In genomic region chr5:22307072-22307471, GRCm38 (mm10) we compare ENCODE assay signal across 19 mouse cellular contexts. TPM values are rescaled to one million over a fixed set of nuclear protein-coding genes. Genes with fewer than 3 reads are reported as not detected.
DNase-seq lines count a peak whose midpoint lies in the region; ATAC-seq and TF ChIP-seq lines count a peak whose summit lies in the region.
"Had no signal": no experiment of that assay in that cellular context is flagged by ENCODE, and none has a peak within 500 bp of the region (broad histone marks: within the 10 kb centered on the region; RNA-seq: fewer than 3 reads in every experiment).

No protein-coding gene starts in this region.

- H3K4me3 ChIP-seq in hindbrain, embryonic 16.5 days (ENCODE audit: low read length) = no peak overlapping the region
- H3K4me3 ChIP-seq in hindbrain, embryonic 12.5 days = no peak overlapping the region
- H3K4me3 ChIP-seq in limb, embryonic 10.5 days = no peak overlapping the region
- H3K4me3 ChIP-seq: erythroblast, embryonic 14.5 days; intestine, embryonic 15.5 days; neural tube, embryonic 12.5 days had no signal

- no peak for TF ChIP-seq CTCF in brain, embryonic 14.5 days (IDR thresholded peaks at IDR 0.05; ENCODE audit: borderline replicate concordance, extremely low read depth, insufficient read depth, insufficient read length)

- 46% methylated on average over 3 of the region's 3 CpGs for WGBS in hindbrain, embryonic 16.5 days
- WGBS in hindbrain, embryonic 12.5 days = 67% methylated on average over 3 of the region's 3 CpGs
- 92% methylated on average over 3 of the region's 3 CpGs for WGBS in limb, embryonic 10.5 days

- H3K36me3 ChIP-seq in hindbrain, embryonic 16.5 days (ENCODE audit: control insufficient read depth, insufficient read depth, low read length) = no peaks in the 10 kb centered on the region
- H3K36me3 ChIP-seq in hindbrain, embryonic 12.5 days = no peaks in the 10 kb centered on the region
- no peaks in the 10 kb centered on the region for H3K36me3 ChIP-seq in limb, embryonic 10.5 days
- H3K36me3 ChIP-seq: G1E; intestine, embryonic 15.5 days; neural tube, embryonic 12.5 days had no signal

- H3K27ac ChIP-seq in hindbrain, embryonic 16.5 days (ENCODE audit: low read depth, low read length) = no peak overlapping the region
- no peak overlapping the region for H3K27ac ChIP-seq in hindbrain, embryonic 12.5 days
- H3K27ac ChIP-seq in limb, embryonic 10.5 days = no peak overlapping the region
- H3K27ac ChIP-seq: intestine, embryonic 15.5 days; neural tube, embryonic 12.5 days had no signal

- DNase-seq in brain, embryonic 14.5 days (ENCODE audit: low read depth) = peak; percentile 45
- peak; percentile 82 for DNase-seq in cerebellum, adult 9-10 months
- peak; percentile 15 to 43 for DNase-seq in left cerebral cortex, adult 9 months (ENCODE audit: low spot score in 2 of 2)
- DNase-seq in limb, embryonic 10.5 days (ENCODE audit: low spot score) = no peak
- no peak for DNase-seq in ovary, adult 18-20 months (ENCODE audit: low spot score)
- DNase-seq in gastrocnemius, postnatal 4 days (ENCODE audit: low spot score in 2 of 2) = no peak
- DNase-seq: adrenal gland, postnatal 14 days; heart, postnatal 14 days; kidney, postnatal 14 days; lung, adult 18-20 months had no signal

- no peaks in the 10 kb centered on the region for H3K27me3 ChIP-seq in hindbrain, embryonic 16.5 days (replicated peaks; ENCODE audit: control insufficient read depth, insufficient read depth, low read length)
- no peaks in the 10 kb centered on the region for H3K27me3 ChIP-seq in hindbrain, embryonic 12.5 days
- H3K27me3 ChIP-seq in limb, embryonic 10.5 days (ENCODE audit: low read depth, poor library complexity, severe bottlenecking) = no peaks in the 10 kb centered on the region
- H3K27me3 ChIP-seq: intestine, embryonic 15.5 days; neural tube, embryonic 12.5 days had no signal

- H3K4me1 ChIP-seq in hindbrain, embryonic 16.5 days (ENCODE audit: control insufficient read depth, insufficient read depth, low read depth, low read length) = peaks cover 2% of the 10 kb centered on the region; the same call in 1 of the 2 replicates
- peaks cover 3% of the 10 kb centered on the region; the same call in 1 of the 2 replicates for H3K4me1 ChIP-seq in hindbrain, embryonic 12.5 days
- no peaks in the 10 kb centered on the region for H3K4me1 ChIP-seq in limb, embryonic 10.5 days
- H3K4me1 ChIP-seq: intestine, embryonic 15.5 days had no signal

- ATAC-seq in hindbrain, embryonic 16.5 days = peak; percentile 50; the same call in 1 of the 2 replicates
- no peak for ATAC-seq in hindbrain, embryonic 12.5 days (ENCODE audit: low FRiP score)
- ATAC-seq: intestine, embryonic 15.5 days; midbrain, embryonic 16.5 days had no signal

- H3K4me2 ChIP-seq in hindbrain, embryonic 16.5 days (ENCODE audit: low read length) = no peak overlapping the region
- H3K4me2 ChIP-seq in hindbrain, embryonic 12.5 days (replicated peaks) = no peak overlapping the region
- H3K4me2 ChIP-seq: intestine, embryonic 15.5 days; neural tube, embryonic 12.5 days had no signal

- H3K9ac ChIP-seq in hindbrain, embryonic 16.5 days (ENCODE audit: low read depth, low read length) = no peak overlapping the region
- no peak overlapping the region for H3K9ac ChIP-seq in hindbrain, embryonic 12.5 days
- H3K9ac ChIP-seq: intestine, embryonic 15.5 days; neural tube, embryonic 12.5 days had no signal

- H3K9me3 ChIP-seq in hindbrain, embryonic 16.5 days (ENCODE audit: control insufficient read depth, low read length) = no peaks in the 10 kb centered on the region
- H3K9me3 ChIP-seq in hindbrain, embryonic 12.5 days (replicated peaks) = no peaks in the 10 kb centered on the region
- no peaks in the 10 kb centered on the region for H3K9me3 ChIP-seq in limb, embryonic 10.5 days (replicated peaks)
- H3K9me3 ChIP-seq: G1E; intestine, embryonic 15.5 days; neural tube, embryonic 12.5 days had no signal

- TF ChIP-seq POLR2A in brain, embryonic 14.5 days (IDR thresholded peaks at IDR 0.05; ENCODE audit: borderline replicate concordance, extremely low read depth, insufficient read depth, insufficient read length, poor library complexity, severe bottlenecking) = no peak

RNA-seq across cellular contexts. Expression of gene Reln, which starts 37.4 kb away (rescaled TPM):
- 41.3 and 41.9 TPM in 2 replicates for polyA plus RNA-seq in hindbrain, embryonic 16.5 days (2015; fragmentation: Nextera tagmentation; extraction: Ambion mirVana)
- 12.9 and 13.1 TPM in 2 replicates for polyA plus RNA-seq in hindbrain, embryonic 12.5 days (2016; fragmentation: Nextera tagmentation; extraction: Ambion mirVana)
- 113 and 127 TPM in 2 replicates for polyA plus RNA-seq in brain, embryonic 14.5 days (2012; rRNA removed)
- 0.71 and 1.2 TPM in 2 replicates for polyA plus RNA-seq in limb, embryonic 10.5 days (2016; fragmentation: Nextera tagmentation; extraction: Ambion mirVana)
- total RNA-seq in gastrocnemius, postnatal 4 days (2021) = 10 to 100 TPM; 11.0 to 13.5 TPM
- total RNA-seq: megakaryocyte progenitor cell, adult 5-6 weeks had no signal
- polyA plus RNA-seq: C2C12 had no signal

Comparison
In these comparisons a context has a peak if more than half of its experiments do, and no peak if none do; other contexts are left out.
1. DNase-seq: peak in brain, embryonic 14.5 days (single experiment), cerebellum, adult 9-10 months (single experiment) and left cerebral cortex, adult 9 months (2 of 2); none in limb, embryonic 10.5 days (single experiment), ovary, adult 18-20 months (single experiment) and gastrocnemius, postnatal 4 days (0 of 2).